Mouse (Mus musculus) embryo, embryonic 11.5 days (tissue): Measurements from ENCODE around the gene Cetn4.

Experiments used
- DNase-seq: peaks from one replicate; pipeline ENCODE4 v3.0.0-alpha.2; 2012; ENCODE audit warnings: low read depth, low spot score

Cetn4 gene

DNA sequence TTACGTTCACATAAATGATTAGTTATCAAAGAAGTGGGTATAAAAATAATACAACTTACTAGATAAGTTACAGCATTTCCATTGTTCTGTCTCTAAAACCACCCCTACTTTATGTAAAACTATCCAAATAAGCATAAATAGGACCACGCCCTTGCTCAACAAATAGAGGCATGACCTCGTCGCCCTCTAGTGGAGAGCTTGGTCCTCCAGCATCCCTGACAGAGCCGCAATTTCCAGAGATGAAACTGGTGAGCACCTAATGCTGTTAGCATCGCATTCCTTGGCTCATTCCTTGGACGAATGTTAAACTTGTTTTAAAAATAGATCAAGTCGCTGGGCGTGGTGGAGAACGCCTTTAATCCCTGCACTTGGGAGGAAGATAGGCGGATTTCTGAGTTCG lies 9.8 kb downstream of the Cetn4 start:
- peak; percentile 36 for DNase-seq

DNA sequence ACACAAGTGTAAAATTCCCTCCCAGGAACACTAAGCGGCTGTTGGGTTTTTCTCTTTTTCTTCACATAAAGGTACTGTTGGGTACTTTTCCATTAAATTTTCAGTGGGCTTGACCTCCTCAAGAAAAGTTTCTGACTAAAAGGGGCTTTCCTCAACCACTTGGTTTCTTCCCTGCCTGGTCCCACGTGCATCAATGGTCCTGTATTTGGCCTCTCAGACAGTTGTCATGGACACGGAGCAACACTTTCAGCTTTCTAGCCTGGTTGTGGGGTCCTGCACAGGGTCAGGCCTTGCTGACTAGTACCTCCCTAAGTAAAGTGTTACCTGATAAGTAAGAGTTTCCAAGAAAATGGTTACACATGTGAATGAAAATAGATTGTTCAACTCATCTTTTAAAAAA lies 13.0 kb downstream of the Cetn4 start:
- no peak for DNase-seq

DNA sequence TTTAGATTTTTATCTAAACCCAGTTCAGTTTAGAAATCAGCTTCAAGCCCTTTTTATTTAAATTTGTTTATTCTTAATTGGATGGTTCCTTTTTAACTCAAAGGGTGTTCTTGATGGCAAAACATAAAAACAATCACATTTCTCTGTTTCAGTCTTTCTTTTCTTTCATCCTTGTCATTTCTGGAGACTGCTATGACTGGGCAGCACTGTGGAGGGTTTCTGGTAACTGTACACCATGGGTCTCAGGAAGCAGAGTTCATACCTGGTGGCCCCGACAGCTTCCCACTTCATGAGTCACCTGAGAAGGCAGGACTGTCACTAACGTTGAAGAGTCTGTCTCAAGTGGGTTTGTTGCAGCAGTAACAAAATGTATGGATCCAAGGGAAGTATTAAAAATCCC lies 19.9 kb downstream of the Cetn4 start:
- no peak for DNase-seq

DNA sequence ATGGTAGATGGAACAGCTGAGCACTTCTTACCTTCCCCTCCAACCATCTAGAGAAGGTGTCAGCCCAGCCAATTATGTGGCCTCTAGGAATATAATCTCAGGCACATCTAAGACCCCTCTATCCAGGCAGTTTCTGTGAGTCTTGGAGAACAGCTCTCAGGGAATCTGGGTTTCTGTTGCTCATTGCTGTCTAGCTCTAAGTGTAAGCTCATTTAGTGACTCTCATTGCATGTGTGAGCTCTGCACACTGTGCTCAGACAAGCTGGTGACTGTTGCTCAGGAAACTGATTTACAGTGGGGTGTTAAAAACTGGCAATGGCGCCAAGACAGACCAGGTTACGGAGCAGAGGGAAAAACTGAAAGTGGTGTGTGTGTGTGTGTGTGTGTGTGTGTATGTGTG lies 20.6 kb downstream of the Cetn4 start:
- no peak for DNase-seq

DNA sequence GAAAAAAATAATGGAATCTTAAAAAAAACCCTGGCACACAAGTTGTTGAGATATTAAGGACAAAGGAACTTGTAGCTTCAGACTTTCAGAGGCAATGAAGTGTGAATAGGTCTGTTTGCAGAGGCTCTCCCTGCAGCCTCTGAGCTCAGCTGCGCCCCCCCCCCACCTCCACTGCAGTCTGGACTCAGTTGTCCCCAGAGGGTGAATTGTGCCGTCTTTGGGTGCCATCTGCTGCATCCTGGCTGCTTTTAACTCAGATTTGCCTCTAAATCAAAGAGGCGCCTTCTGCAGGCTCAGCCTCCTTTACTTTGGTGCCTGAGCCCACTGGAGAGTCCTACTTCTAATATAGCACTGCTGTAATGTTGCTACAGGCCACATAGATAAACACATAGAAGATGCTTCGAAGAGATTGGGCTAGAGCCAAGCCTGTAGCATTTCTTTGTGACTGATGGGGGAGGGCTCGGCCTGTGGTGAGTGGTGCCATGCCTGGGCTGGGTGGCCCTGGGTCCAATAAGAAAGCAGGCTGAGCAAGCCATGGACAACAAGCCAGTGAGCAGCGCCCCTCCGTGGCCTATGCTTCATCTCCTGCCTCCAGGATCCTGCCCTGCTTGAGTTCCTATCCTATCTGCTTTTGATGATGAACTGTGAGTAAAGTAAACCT lies 21.5 kb downstream of the Cetn4 start:
- no peak for DNase-seq

DNA sequence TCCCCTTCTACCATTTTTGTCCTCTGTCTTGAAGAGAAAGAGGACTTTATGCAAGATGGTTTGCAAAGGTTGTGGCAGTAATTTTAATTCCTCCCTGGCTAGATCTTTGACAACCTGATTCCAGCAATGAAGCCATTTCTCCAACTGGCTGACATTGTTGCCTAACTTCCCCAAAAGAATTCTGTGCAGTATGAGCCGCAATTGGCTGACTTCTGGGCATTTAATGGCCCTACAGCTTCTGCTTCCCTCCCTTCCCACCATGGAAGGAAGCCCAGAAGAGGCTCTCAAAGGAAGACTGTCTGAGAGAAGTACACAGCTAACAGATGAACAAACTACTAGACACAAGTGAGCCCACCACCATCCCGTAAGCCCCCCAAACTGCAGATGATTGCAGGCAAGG lies 23.3 kb downstream of the Cetn4 start:
- no peak for DNase-seq

DNA sequence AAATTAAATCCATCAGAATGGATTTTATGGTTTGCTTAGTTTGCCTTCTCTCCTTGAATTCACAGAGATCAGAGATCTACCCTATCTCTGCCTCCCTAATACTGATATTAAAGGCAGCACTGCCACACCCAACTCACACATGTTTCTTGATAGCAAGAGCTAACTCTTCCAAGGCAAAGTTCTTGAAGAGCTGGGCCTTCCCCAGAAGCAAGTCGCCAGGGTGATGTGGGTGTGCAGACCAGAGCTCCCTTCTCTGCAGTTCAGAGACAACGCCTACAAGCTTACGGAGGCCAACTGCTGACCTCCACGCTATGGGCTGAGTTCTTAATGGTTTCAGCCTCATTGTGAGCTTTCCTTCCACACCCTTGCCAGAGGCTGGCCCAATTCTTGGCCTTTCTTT lies 29.3 kb downstream of the Cetn4 start:
- no peak for DNase-seq

DNA sequence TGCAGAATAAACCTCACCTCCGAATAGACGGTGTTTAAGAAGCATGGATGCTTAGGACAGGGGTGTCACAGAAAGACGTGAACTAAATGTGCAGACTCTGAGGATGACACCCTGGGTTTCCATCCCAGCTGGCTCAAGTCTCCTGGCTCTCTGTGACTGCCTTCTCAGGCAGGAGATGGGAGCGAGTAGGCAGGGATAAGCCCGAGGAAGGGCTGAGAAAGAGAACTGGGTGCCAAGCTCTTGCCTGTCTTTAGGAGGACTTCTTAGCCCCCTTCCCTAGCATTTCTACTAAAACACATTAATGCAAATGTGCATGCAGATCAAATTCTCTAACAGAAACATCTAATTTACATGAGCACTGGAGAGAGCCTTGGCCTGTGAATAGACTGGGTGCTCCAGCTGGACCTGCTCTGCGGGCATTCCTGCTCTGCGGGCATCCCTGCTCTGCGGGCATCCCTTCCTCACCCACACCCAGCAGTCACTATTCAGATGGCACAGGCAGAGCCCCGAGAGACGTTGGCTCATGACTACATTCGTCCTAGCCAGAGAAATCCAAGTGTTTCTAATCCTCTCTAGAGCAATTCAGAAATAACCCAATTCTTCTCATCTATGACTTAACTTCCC lies 30.1 kb downstream of the Cetn4 start:
- DNase-seq, result no peak

DNA sequence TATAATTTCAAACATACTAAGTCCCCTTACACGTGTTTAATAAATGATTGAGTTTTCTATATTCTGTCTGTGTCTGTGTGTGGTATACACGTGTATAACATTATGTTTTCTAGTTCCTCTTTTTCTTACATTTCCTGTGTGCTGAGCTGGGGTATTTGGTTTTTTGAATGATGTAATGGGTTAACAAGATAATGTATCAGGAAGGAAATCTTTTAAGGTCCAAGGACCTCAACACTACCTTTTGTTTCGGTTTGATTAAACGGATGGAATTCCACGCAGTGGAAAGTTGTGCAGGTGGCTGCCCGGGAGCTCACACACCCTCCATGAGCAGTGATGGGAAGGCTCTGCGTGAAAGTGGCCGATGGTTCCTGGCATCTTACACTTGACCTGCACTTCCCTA lies 31.6 kb downstream of the Cetn4 start:
- no peak for DNase-seq

DNA sequence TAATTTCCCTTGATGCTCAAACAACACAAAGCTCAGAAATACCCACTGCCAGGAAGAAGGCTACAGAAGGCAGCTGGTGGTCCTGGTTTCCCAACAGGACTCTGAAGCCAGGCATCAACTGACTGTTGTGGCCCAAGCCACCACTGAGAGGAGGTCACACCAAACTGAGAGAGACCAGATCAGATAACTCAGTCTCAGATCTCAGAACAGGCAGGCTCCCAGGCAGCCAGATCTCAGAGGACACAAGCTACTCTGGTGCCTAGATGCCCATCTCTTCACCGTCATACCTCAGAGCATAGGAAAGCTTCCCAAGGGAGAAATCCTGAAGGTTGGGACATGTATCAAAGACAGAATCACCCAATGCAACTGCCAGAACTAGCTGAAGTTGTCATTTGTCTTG lies 32.3 kb downstream of the Cetn4 start:
- DNase-seq, result no peak

DNA sequence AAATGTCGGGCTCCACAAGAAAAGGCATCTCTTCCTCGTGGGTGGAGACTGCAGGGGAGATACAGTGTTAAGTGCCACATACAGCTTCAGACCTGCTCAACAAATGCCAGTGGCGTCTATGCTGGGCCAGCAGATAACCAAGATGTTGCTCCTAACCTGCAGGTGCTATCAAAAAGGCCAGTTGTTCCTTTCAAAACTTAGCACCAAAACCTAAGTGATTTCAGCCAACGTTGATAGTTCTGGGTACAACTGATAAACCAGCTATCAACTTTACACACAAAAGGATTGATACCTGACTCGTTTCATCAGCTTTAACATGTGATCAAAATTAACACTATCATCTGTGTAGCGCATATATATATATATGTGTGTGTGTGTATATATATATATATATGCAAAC lies 37.8 kb downstream of the Cetn4 start:
- DNase-seq, result no peak

DNA sequence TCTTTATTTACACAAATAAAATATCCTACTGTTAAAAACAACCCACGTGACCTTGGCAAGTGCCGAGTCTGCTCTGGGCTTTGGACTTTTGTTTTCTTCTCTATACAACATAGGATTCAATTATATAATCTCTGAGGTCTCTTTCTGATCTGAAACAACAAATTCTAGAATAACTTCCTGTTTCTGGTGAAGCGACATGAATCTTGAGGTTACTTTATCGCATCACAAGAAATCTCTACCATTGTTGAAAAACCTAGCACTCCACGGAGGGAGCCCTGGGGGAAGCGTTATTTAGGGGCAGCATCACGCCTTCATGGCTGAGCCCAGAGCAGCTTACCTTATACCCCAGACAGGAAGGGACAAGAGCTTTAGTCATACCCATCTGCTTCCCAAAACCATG lies 39.4 kb downstream of the Cetn4 start:
- DNase-seq, result no peak

DNA sequence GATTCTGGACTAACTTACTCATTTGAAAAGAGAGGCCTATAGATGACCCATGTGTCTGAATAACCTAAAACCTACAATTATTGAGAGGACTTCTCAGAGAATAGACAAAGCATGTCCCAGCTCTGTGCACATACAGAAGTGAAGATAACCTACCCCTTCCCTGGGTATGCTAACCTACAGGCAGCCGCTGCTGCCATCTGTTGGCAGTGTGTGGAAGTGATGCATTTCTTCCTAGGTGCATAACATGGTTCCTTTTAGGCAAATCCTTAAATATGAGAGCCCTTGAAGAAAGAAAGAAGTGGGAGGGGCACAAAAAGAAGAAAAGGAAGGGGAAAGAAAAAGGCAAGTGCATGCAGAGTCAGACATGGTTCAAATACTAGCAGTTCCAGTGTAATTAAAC lies 41.3 kb downstream of the Cetn4 start:
- DNase-seq, result peak; percentile 27

DNA sequence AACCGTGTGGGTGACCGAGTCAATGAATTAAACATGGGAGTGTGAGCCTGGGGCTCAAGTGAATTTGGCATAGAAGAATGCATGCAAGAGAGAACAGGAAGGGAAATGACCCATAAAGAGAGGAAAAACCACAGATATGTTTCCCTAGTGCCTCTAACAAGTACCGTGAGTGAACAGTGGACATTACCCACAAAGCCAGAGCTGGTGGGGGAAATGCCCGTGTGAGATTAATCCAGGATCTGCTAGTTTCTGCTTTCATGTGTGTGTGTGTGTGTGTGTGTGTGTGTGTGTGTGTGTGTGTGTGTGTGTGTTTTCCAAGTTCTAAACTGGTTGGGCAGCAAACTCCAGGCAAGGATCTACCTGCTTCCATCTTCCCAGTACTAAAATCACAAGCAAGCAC lies 42.6 kb downstream of the Cetn4 start:
- DNase-seq, result no peak

DNA sequence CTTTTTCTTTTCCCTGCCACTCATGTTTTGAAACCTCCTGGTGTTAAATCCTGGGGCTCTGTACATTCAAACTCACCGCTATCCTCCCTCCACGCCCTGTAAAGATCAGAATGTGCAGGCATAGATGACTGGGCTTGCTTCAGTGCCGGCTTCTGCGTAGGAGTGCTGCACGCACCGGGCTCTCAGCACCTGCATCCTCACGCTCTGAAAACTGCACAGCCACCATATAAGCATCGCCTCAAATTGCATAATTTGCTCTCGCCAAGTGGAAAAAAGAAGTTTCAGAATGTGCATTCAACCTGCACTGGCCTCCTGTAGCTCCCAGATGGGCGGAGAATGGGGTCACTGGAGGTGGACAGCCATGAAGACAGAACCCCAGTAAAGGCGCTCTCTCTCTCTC lies 44.2 kb downstream of the Cetn4 start:
- no peak for DNase-seq

DNA sequence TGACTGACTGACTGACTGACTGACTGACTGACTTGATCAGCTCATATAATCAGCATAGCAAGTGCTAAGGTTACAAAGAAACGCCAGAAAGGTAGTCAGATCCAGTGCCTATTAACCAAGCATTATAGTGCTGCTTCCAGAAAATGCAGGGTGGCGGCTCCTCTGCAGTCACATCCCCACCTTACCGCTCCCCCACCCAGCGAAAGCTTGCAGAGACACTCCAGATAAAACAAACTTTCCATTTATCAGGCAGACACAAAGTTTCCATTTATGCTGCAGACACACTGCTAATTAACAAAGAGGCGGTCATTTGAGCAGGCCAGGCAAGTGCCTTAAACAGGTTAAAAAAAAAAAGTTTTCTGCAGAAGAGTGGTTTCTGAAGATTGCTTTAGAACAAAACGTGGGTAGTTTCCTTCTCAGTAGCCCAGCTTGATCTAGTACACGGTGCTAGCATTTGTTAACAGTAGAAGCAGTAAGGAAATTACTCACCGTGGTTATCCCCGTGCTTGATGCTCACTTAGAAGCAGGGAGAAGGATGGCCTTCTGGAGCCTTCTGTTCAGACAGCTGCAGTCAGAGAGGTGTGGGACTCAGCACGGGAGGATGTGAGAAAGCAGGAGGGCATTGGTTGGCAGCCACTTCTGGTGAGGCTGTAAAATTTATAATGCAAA lies 53.0 kb downstream of the Cetn4 start:
- DNase-seq, result no peak

DNA sequence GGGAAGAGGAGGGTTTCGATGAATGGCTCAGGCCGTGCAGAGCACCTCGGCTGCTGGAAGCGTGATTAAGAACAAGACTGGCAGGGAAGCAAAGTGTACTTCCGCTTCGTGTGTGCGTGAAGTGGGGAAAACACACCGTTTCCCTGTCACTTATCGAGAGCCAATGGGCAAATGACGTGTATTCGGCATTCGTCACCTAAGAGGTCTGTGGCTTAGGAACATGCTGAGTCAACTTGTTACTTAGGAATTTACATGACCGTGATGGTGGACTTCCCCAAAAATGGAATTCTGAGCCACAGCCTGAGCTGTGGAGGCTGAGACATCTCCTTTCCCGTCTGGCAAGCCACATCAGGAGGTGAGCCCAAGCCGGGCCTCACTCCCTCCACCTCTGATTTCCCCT lies 54.7 kb downstream of the Cetn4 start:
- DNase-seq, result no peak
